ENCODE assay signal across 8 mouse cellular contexts in the genomic region with DNA sequence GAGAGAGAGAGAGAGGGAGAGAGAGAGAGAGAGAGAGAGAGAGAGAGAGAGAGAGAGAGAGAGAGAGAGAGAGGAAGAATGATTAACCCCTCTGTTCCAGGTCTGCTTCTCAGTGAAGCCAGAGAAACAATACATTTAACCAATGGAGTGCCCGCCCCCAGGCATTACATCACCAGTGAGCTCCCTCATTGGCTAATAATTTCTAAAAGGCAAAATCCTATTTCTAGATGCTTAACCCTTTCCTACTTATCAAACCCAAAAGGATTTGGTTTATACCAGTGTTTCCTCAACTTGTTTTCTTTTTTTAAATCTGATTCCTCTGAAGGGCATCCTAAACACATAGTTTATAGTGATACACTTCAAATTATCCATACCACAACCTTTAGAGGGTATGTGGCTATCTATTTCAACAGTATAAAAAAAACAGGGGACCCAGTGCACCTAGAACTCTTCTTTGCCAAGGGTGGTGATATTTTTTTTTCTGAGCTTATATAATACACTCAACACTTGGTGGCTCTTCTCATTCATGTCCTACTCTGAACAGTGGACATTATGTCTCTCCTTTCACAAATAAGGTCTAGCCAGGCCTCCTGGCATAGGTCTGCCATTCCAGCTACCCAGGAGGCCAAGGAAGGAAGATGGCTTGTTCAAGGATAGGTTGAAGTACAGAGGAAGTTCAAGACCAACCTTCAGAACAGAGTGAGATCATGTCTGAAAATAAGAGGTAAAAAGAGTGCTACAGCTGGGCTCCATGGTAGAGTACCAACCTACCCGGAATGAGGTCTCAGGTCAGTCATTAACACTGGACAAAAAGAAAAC. TPM values are rescaled to one million over a fixed set of nuclear protein-coding genes. Genes with fewer than 3 reads are reported as not detected.
A peak's percentile ranks its signal among the peaks of the same experiment; 100 is the strongest.
DNase-seq lines count a peak whose midpoint lies in the region; ATAC-seq lines count a peak whose summit lies in the region.

No protein-coding gene starts in this region.

- H3K4me1 ChIP-seq in forebrain, embryonic 10.5 days: peaks cover 26% of the 10 kb centered on the region
- peaks cover 39% of the 10 kb centered on the region for H3K4me1 ChIP-seq in neural tube, embryonic 15.5 days

- H3K4me2 ChIP-seq in neural tube, embryonic 15.5 days: peak overlapping the region; percentile 70

- H3K36me3 ChIP-seq in forebrain, embryonic 10.5 days (replicated peaks): no peaks in the 10 kb centered on the region
- no peaks in the 10 kb centered on the region for H3K36me3 ChIP-seq in neural tube, embryonic 15.5 days

- no peaks in the 10 kb centered on the region; the same call in 1 of the 2 replicates for H3K27me3 ChIP-seq in forebrain, embryonic 10.5 days (ENCODE audit: poor library complexity, severe bottlenecking)
- H3K27me3 ChIP-seq in neural tube, embryonic 15.5 days (replicated peaks): no peaks in the 10 kb centered on the region

- DNase-seq in layer of hippocampus, adult 11-12 months (ENCODE audit: low spot score): peak; percentile 39
- no peak for DNase-seq in layer of hippocampus, postnatal 25 days (ENCODE audit: extremely low spot score in 1 of 2, low spot score in 1 of 2)
- DNase-seq in forebrain, embryonic 10.5 days (ENCODE audit: extremely low spot score, low spot score): peak; percentile 50
- peak; percentile 42 to 54 for DNase-seq in left cerebral cortex, adult 9 months (ENCODE audit: low spot score in 2 of 2)
- DNase-seq in gastrocnemius, postnatal 25 days: no peak
- no peak for DNase-seq in testis, postnatal 10 days (ENCODE audit: low spot score)
- DNase-seq in thymus, adult 18-20 months: no peak

- WGBS in forebrain, embryonic 10.5 days: 44% methylated on average over 2 of the region's 2 CpGs
- 39% methylated on average over 2 of the region's 2 CpGs for WGBS in neural tube, embryonic 15.5 days

- H3K9me3 ChIP-seq in forebrain, embryonic 10.5 days: no peaks in the 10 kb centered on the region
- no peaks in the 10 kb centered on the region for H3K9me3 ChIP-seq in neural tube, embryonic 15.5 days (replicated peaks)

- peak overlapping the region; percentile 87 for H3K27ac ChIP-seq in forebrain, embryonic 10.5 days
- H3K27ac ChIP-seq in neural tube, embryonic 15.5 days (replicated peaks): peak overlapping the region; percentile 91

- ATAC-seq in neural tube, embryonic 15.5 days (ENCODE audit: low FRiP score): peak; percentile 95

- H3K4me3 ChIP-seq in forebrain, embryonic 10.5 days: peak overlapping the region; percentile 46
- H3K4me3 ChIP-seq in neural tube, embryonic 15.5 days (replicated peaks): peak overlapping the region; percentile 49

- peak overlapping the region; percentile 72 for H3K9ac ChIP-seq in neural tube, embryonic 15.5 days (replicated peaks)

RNA-seq across cellular contexts. Expression of a gene that starts 6.4 kb away (rescaled TPM):
- total RNA-seq in layer of hippocampus, postnatal 25 days (2021): 10 to 100 TPM; 19.5 to 23.8 TPM
- polyA plus RNA-seq in forebrain, embryonic 10.5 days (2016; fragmentation: Nextera tagmentation; extraction: Ambion mirVana): 3.9 and 4.5 TPM in 2 replicates
- 24.4 and 29.0 TPM in 2 replicates for polyA plus RNA-seq in neural tube, embryonic 15.5 days (2015; fragmentation: Nextera tagmentation; extraction: Ambion mirVana)
- under 1 TPM; 0.23 to 0.43 TPM for total RNA-seq in gastrocnemius, postnatal 25 days (2021)

Comparison
In these comparisons a context has a peak if more than half of its experiments do, and no peak if none do; other contexts are left out.
1. DNase-seq: peak in layer of hippocampus, adult 11-12 months (single experiment), forebrain, embryonic 10.5 days (single experiment) and left cerebral cortex, adult 9 months (2 of 2); none in layer of hippocampus, postnatal 25 days (0 of 2), gastrocnemius, postnatal 25 days (single experiment), testis, postnatal 10 days (single experiment) and thymus, adult 18-20 months (0 of 2).
2. RNA of a gene that starts 6.4 kb away (total RNA-seq): 19.5 to 23.8 TPM in layer of hippocampus, postnatal 25 days; 0.23 to 0.43 TPM in gastrocnemius, postnatal 25 days; every median in the first group is over 10 times any median in the second.